Mouse (Mus musculus) cortical plate, adult 2 months (tissue): ENCODE results near the gene Me3.
"Not testable (repeated sequence)": the region's sequence is repeated elsewhere in the genome, so short reads cannot be mapped to it uniquely, and the experiment has no call there.

ENCODE experiments used
- CTCF ChIP-seq: fragments of 200-500 bp; IDR thresholded peaks from 2 replicates; pipeline ENCODE4 v1.5.1; 2011; ENCODE audit warnings: mild to moderate bottlenecking, control low read depth, low read length; ENCODE audit not compliant: insufficient read depth; ENCODE audit errors: extremely low read depth
- POLR2A ChIP-seq: fragments of 200-500 bp; IDR thresholded peaks from 2 replicates; pipeline ENCODE4 v1.6.1; 2011; ENCODE audit warnings: mild to moderate bottlenecking, low read length, control low read depth; ENCODE audit not compliant: insufficient read depth; ENCODE audit errors: extremely low read depth

- not testable (repeated sequence) for TF ChIP-seq CTCF, POLR2A
Observed at GRCm38 (mm10) chr7:89731115-89731514, 98.9 kb downstream of the Me3 start.
